Mouse (Mus musculus) heart, embryonic 10.5 days (tissue): Measurements from ENCODE around the gene Grap2. TPM values are rescaled to one million over a fixed set of nuclear protein-coding genes. Genes with fewer than 3 reads are reported as not detected.

Experiments
- DNase-seq: peaks from one replicate; pipeline ENCODE4 v3.0.0-alpha.2; 2017; ENCODE audit warnings: low spot score
- H3K27ac ChIP-seq: fragments of 300-500 bp; sonication (generic); 2 replicates; pipeline ENCODE4 v1.5.1; 2016; ENCODE audit warnings: mild to moderate bottlenecking
- H3K27me3 ChIP-seq: fragments of 300-500 bp; sonication (generic); 2 replicates; pipeline ENCODE4 v1.6.1; 2016; ENCODE audit warnings: mild to moderate bottlenecking; ENCODE audit not compliant: poor library complexity, insufficient read depth, severe bottlenecking
- H3K36me3 ChIP-seq: fragments of 300-500 bp; sonication (generic); 2 replicates; pipeline ENCODE4 v1.6.1; 2016; ENCODE audit warnings: mild to moderate bottlenecking, moderate library complexity
- H3K4me1 ChIP-seq: fragments of 300-500 bp; sonication (generic); 2 replicates; pipeline ENCODE4 v1.6.1; 2016; ENCODE audit warnings: mild to moderate bottlenecking
- H3K4me3 ChIP-seq: fragments of 300-500 bp; sonication (generic); 2 replicates; pipeline ENCODE4 v1.5.1; 2016; ENCODE audit warnings: mild to moderate bottlenecking, moderate library complexity
- H3K9me3 ChIP-seq: fragments of 300-500 bp; sonication (generic); 2 replicates; pipeline ENCODE4 v1.6.1; 2016; ENCODE audit warnings: mild to moderate bottlenecking, moderate library complexity
- WGBS: fragments of 180-500 bp; shearing (Covaris S2); methylation state at CpG from one replicate; pipeline ENCODE4 v1.1.7; 2016; 5-methylcytosine and 5-hydroxymethylcytosine counted together
- polyA plus RNA-seq: library from polyadenylated mRNA; unstranded; fragments of >200 nt; fragmentation: Nextera tagmentation; extraction: Ambion mirVana; gene quantifications from 2 replicates; pipeline ENCODE4 v1.2.1, GENCODE M21; 2016

Grap2 gene
- polyA plus RNA-seq, 1 experiment from 2014 or later = 5.0 TPM

DNA sequence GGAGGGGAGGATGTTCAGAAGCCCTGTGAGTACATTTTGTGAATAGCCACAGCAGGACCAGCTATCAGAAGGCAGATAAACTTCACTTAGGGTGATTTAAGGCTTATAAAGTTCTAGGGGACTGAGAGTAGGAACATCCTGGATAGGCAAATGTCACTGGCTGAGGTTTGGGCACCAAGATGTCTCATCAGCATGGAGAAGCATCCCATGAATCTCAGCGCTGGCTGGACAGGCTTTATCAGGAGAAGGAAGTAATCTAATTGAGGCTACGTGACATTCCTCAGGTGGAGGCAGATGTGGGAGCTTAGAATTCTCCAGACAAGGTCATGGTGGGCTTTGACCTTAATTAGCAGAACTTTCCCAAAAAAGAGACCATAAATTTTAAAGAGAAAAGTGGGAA, 16.4 kb upstream of the Grap2 start:
- Histone ChIP-seq H3K9me3 (no peaks in the 10 kb centered on the region), H3K4me1 (peaks cover 8% of the 10 kb centered on the region), H3K27me3 (peaks cover 6% of the 10 kb centered on the region; the same call in 1 of the 2 replicates), H3K4me3 (no peak overlapping the region), H3K36me3 (no peaks in the 10 kb centered on the region), H3K27ac (no peak overlapping the region)
- 30% methylated on average over 2 of the region's 2 CpGs for WGBS
- peak; percentile 61 for DNase-seq

DNA sequence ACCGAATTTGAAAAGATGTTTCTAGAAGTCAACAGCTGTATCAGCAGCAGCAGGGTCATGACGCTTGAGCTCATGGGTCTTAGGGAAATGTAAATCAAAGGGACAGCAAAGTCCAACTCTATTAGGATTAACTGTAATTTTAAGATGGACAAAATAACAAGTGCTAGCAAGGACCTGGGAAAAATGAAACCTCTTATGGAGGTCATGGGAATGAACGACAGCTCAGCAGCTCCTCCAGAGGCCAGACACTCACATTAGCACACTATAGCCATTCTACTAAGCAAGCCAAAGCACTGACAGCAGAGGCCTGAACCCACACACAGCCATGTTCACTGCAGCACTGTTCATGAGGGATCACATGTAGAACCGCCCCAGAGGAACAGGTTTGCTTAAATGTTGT, 14.6 kb upstream of the Grap2 start:
- peak; percentile 55 for DNase-seq
- no peak overlapping the region for H3K4me3 ChIP-seq
- peaks cover 8% of the 10 kb centered on the region for H3K4me1 ChIP-seq
- no peak overlapping the region for H3K27ac ChIP-seq
- no peaks in the 10 kb centered on the region for H3K36me3 ChIP-seq
- WGBS = 67% methylated on average over 4 of the region's 4 CpGs
- H3K27me3 ChIP-seq = no peaks in the 10 kb centered on the region
- H3K9me3 ChIP-seq = no peaks in the 10 kb centered on the region

DNA sequence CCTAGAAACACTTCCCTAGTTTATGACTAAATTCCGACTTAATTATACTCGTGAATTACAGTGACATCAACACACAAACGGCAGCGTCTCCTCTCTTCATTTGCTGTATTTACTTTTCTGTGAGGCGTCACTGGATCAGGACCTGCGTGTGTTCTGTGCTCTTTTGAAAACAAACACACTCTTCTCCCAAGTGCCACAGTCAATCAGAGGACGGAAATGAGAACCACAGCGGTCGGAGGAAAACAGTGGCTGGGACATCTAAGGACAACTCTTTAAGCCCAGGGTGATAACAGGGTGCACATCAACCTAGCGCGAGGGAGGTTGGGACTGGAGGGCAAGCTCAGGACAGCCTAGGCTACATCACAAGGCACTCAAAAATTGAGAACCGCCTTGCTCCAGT, 12.9 kb upstream of the Grap2 start:
- Histone ChIP-seq H3K4me3 (no peak overlapping the region), H3K36me3 (no peaks in the 10 kb centered on the region), H3K27me3 (no peaks in the 10 kb centered on the region), H3K4me1 (peaks cover 8% of the 10 kb centered on the region), H3K27ac (no peak overlapping the region), H3K9me3 (no peaks in the 10 kb centered on the region)
- peak; percentile 61 for DNase-seq
- WGBS = 39% methylated on average over 12 of the region's 12 CpGs

DNA sequence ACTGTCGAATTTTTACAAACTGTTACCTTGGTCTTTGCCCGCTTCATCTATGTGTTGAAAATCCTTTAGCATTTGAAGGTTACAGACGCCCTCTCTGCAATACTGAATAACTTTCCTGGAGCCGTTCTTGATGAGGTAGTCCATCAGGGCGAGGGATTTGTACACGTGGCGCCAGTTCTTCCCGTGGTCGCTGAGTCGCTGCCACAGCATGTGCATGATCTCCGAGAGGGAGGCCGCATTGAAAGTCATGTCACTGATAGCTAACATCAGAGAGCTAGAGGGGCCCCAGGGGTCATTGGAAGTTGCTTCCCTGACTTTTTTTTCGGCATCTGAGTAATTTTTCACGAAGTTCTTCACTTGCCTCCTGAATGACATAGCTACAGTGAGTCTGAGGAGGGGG, 12.4 kb upstream of the Grap2 start:
- H3K4me3 ChIP-seq = no peak overlapping the region
- H3K9me3 ChIP-seq = no peaks in the 10 kb centered on the region
- H3K4me1 ChIP-seq = peaks cover 8% of the 10 kb centered on the region
- no peak overlapping the region for H3K27ac ChIP-seq
- peaks cover 3% of the 10 kb centered on the region for H3K27me3 ChIP-seq
- 45% methylated on average over 14 of the region's 14 CpGs for WGBS
- DNase-seq = peak; percentile 74
- H3K36me3 ChIP-seq = no peaks in the 10 kb centered on the region

DNA sequence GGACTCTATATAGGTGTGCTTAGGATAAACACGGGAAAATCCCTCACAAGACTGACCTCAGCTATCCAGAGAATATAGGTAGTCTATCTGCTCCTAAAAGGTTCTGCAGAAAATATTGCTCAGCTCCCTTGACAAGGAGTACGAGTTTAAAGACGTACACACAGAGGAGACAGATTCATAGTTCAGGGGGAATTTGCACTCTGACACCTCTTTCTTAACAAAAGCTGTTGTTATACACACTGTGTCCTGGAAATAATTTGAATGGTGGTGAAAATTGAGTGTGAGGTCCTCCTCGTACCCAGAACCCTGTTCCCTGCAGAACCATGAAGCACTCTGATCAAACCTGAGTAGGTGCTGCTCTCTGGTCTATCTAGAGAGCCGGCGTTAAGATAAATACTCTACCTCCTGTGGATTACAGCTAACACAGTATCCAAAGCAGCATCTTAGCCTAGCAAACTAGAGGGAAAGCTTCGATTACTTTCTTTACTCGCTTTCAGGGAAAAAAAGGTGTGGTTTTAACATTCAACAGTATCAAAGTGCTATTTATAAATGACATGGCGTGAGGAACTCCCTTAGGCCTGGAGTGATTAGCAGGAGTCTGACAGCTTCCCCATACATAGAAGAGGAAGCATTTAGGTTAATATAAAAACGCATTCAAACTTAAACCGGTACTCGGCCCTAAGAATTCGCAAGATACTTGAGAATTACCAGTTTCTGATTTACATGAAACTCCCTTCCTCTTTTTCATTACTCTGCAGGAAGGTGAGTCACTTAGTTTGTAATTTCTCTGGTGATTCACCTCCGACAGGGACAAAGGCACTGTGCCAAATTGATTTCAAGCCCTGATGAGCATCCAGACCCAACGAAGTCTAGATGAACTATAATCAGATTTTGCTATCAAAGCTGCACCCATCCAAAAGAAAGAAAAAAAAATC, 11.5 kb upstream of the Grap2 start:
- WGBS = 55% methylated on average over 15 of the region's 15 CpGs

DNA sequence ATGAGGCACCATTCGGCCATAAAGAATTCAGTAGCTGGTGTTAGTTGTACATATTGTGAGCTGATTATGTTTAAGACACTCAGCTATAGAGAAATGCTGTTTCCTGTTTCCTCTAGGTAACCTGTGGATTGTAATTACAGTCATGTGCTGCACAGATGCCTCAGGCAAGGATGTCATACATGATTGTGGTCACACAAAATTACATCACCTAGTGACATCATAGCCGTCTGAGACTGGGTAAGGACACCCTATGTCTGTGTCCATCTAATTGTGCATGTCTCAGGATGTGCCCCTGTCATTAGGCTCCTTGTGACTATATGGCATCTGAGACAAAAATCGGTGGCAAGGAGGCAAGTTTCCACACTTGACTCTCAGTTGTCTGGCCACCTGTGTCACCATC, 9.9 kb upstream of the Grap2 start:
- Histone ChIP-seq H3K36me3 (no peaks in the 10 kb centered on the region), H3K27me3 (peaks cover 22% of the 10 kb centered on the region), H3K4me1 (peaks cover 8% of the 10 kb centered on the region), H3K27ac (no peak overlapping the region), H3K4me3 (no peak overlapping the region), H3K9me3 (no peaks in the 10 kb centered on the region)
- DNase-seq = peak; percentile 42
- WGBS = 73% methylated on average over 3 of the region's 3 CpGs

More for the DNA sequence above, 11.5 kb upstream of the Grap2 start:
- no peak overlapping the region for H3K27ac ChIP-seq
- no peak overlapping the region for H3K4me3 ChIP-seq
- H3K9me3 ChIP-seq = no peaks in the 10 kb centered on the region
- DNase-seq = peak; percentile 16
- peaks cover 8% of the 10 kb centered on the region for H3K4me1 ChIP-seq
- H3K36me3 ChIP-seq = no peaks in the 10 kb centered on the region
- H3K27me3 ChIP-seq = peaks cover 11% of the 10 kb centered on the region

DNA sequence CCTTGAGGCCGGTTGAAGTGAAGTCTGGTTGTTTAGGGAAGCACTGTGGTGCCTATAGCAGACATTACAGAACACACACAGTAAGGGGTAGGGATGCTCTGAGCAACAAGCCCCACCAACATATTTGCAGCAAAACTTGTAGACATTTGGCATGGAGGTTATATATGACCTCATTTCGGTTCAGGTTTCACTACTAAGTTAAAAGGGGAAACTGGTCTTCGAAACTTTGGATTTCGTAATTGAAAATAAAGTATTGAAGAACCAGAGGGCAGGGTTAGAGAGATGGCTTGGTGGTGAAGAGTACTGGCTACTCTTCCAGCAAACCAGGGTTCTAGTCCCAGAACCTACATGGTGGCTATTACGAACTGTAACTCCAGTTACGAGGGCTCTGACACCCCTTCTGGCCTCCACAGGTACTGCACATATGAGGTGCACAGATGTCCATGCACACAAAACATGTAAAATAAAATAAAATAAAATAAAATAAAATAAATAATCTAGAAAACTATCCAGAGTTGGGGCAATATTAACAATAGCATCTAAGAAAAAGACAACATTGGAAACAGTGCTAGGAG, 8.7 kb upstream of the Grap2 start:
- Histone ChIP-seq H3K27me3 (peaks cover 33% of the 10 kb centered on the region), H3K4me3 (no peak overlapping the region), H3K27ac (no peak overlapping the region), H3K4me1 (peaks cover 8% of the 10 kb centered on the region), H3K36me3 (no peaks in the 10 kb centered on the region), H3K9me3 (no peaks in the 10 kb centered on the region)
- WGBS = 92% methylated on average over 6 of the region's 6 CpGs
- peak; percentile 20 for DNase-seq

DNA sequence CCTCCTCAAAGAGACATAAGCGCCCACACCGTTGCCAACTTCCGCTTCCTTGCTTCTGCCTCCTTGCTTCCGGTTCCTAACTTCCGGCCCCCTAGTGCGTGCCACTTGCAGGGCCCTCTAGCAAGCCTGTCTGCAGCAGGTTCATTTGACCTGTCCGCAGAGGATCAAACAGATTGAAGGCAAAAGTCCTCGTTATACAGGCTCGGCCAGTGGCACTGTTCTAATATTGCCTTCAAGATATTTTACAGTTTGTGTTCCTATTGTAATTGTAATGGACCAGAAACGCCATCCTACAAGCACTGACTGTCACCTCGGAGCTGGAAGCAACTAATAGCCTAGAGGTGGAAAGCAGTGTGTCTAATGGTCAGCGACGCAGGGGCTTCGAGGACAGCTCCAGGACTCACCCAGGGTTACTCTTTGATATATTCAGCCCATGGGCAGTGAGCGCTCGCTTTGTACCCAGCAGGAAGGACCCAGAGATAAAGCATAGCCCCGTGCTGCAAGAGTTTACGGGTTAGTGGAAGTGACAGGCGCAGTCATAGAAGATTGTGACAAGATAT, 7.2 kb upstream of the Grap2 start, which contains the start of gene Enthd1:
Gene Enthd1, minus strand, starts transcription at position 51 of the 560 bp plus-strand sequence.
- Histone ChIP-seq H3K36me3 (no peaks in the 10 kb centered on the region), H3K4me3 (no peak within 1 kb of the TSS), H3K4me1 (peaks cover under 1% of the 10 kb centered on the region), H3K27ac (no peak within 1 kb of the TSS), H3K27me3 (peaks cover 45% of the 10 kb centered on the region), H3K9me3 (no peaks in the 10 kb centered on the region)
- DNase-seq = peak; percentile 54
- WGBS = 79% methylated on average over 19 of the region's 19 CpGs

DNA sequence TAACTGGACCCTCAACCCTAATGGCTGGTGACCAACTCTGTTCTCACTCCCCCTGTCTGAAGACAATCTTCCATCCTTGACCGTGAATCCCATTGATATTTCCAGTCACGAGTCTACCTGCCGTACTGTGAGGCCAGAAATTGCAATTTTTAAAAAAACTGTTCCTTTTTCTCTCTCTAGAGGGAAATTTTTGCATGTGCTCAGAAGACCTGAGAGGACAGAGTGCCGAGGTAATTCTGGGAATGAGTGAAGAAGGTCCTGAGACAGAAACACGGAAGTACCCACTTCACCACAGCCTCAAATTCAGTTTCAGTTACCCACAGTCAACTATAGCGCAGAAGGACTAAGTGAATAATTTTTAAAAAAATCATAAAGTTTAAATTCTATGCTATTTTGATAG, 5.7 kb upstream of the Grap2 start:
- H3K36me3 ChIP-seq = no peaks in the 10 kb centered on the region
- no peaks in the 10 kb centered on the region for H3K4me1 ChIP-seq
- H3K4me3 ChIP-seq = no peak overlapping the region
- peaks cover 58% of the 10 kb centered on the region for H3K27me3 ChIP-seq
- WGBS = 92% methylated on average over 6 of the region's 6 CpGs
- H3K27ac ChIP-seq = no peak overlapping the region
- no peaks in the 10 kb centered on the region for H3K9me3 ChIP-seq
- DNase-seq = peak; percentile 19

DNA sequence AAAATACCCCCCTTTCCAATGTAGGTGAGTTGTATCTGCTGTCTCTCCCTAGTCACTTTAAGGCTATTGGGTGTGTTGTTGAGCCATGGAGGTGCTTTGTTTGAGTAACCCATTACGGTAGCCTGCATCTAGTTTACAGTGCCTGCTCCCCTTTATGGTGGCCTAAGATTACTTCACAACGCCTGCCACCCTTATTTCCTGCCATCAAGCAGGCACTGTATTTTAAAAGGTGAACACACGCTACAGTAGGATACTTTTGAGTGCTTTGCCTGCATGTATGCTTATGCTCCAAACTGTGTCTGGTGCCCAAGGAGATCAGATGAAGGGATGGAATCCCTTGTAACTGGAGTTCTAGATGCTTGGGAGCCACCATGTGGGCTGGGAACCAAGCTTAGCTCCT, 5.3 kb upstream of the Grap2 start:
- DNase-seq = peak; percentile 58
- whole genome bisulfite sequencing = 80% methylated on average over 3 of the region's 3 CpGs
- no peaks in the 10 kb centered on the region for H3K36me3 ChIP-seq
- H3K4me1 ChIP-seq = no peaks in the 10 kb centered on the region
- H3K4me3 ChIP-seq = no peak overlapping the region
- H3K9me3 ChIP-seq = no peaks in the 10 kb centered on the region
- peaks cover 62% of the 10 kb centered on the region for H3K27me3 ChIP-seq
- H3K27ac ChIP-seq = no peak overlapping the region

DNA sequence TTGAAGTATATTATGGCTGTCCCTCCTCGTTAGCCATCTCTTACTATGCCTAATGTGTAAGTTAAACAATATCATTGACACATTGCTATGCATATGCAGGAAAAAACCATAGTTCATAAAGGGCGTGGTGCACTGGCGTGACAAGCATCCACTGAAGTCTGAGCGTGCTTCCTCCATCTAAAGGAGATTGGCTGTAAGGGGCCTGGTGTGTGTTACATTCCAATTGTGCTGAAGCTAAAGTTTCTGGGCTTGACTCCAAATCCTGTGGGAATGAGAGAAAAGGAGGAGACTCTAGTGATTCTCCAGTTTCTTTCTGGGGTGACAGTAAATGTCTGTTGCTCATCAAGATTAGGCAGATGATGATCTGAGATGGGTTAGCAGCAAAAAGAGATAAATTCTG, 4.7 kb upstream of the Grap2 start:
- DNase-seq = peak; percentile 46
- Histone ChIP-seq H3K4me1 (no peaks in the 10 kb centered on the region), H3K9me3 (no peaks in the 10 kb centered on the region), H3K27me3 (peaks cover 68% of the 10 kb centered on the region), H3K4me3 (no peak overlapping the region), H3K36me3 (no peaks in the 10 kb centered on the region), H3K27ac (no peak overlapping the region)
- 77% methylated on average over 4 of the region's 4 CpGs for WGBS

DNA sequence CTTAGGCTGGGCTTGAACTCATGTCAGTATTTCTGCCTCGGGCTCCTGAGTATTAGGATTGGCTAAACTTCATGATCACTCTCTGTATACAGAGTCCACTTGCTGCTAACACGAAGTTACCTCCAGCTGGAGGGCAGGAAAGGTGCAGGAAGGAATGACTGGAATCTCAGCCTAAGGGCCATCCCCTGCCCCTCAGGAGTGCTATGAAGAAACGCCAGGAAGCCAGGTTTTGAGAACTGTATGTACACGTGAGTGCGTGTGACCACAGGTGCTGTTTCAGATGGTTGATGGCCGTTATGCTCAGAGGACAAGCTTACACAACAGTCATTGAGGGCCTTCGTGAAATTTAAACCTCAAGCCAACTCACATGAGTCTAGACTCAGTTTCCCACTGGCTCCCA, 3.2 kb upstream of the Grap2 start:
- peak; percentile 68 for DNase-seq
- Histone ChIP-seq H3K27ac (no peak overlapping the region), H3K36me3 (no peaks in the 10 kb centered on the region), H3K9me3 (no peaks in the 10 kb centered on the region), H3K4me3 (no peak overlapping the region), H3K4me1 (no peaks in the 10 kb centered on the region), H3K27me3 (peaks cover 72% of the 10 kb centered on the region)
- WGBS = 72% methylated on average over 7 of the region's 7 CpGs

DNA sequence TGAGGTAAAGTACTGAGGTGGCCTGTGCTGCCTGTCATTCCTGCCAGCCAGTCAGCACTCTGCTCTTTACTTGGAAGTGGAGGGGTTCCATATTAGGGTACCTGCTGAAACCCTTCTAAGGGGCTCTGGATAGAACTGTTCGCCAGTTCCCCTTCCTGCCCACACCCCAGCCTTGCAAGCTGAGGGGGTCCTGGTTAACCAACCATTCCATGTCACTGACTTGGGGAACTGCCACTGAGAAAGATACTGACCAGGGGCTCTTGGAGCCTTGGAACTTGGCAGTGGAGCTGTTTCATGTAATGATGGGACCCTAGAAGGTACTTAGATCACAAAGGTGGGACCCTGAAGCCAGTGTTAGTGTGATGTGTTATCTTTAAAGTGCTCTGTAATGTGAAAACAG, 2.2 kb upstream of the Grap2 start:
- Histone ChIP-seq H3K4me1 (no peaks in the 10 kb centered on the region), H3K36me3 (no peaks in the 10 kb centered on the region)
- DNase-seq = peak; percentile 57

More for the DNA sequence above, 2.2 kb upstream of the Grap2 start:
- peaks cover 75% of the 10 kb centered on the region for H3K27me3 ChIP-seq
- H3K4me3 ChIP-seq = no peak overlapping the region
- no peak overlapping the region for H3K27ac ChIP-seq
- no peaks in the 10 kb centered on the region for H3K9me3 ChIP-seq
- WGBS = 82% methylated on average over 1 of the region's 1 CpGs
